Mouse (Mus musculus) CH12.LX (cell line): Measurements from ENCODE around the gene Hoxa7.

Source experiments
- KAT2A ChIP-seq: IDR thresholded peaks from 2 replicates; pipeline ENCODE4 v1.6.1; 2012; ENCODE audit warnings: low read length, improper control_type of control experiment, inconsistent platforms; ENCODE audit not compliant: insufficient replicate concordance
- POLR2A ChIP-seq: IDR thresholded peaks from 2 replicates; pipeline ENCODE4 v1.6.1; 2011; ENCODE audit warnings: low read depth, mild to moderate bottlenecking, improper control_type of control experiment, low read length

DNA sequence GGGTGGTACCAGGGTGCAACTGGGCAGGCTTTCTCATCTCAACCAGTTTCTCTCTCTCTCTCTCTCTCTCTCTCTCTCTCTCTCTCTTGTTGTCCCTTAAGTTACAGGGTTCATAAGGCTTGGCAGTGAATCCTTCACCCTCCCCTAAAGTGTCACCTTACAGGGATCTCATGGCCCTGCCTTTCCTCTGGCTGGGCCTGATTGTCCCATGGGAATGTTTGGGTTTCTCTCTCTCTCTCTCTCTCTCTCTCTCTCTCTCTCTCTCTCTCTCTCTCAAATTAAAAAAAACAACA lies 14.0 kb downstream of the Hoxa7 start:
- no peak for TF ChIP-seq POLR2A
- no peak for TF ChIP-seq KAT2A
